Mouse (Mus musculus): ENCODE measurements at regions not wholly inside any gene's neighbourhood (a gene's known extent, or its start where the extent isn't known, plus 50 kb on each side); places are given as distances from the start of the nearest gene placed in this dataset.
"Not testable (repeated sequence)": the region's sequence is repeated elsewhere in the genome, so short reads cannot be mapped to it uniquely, and the experiment has no call there.

- Histone ChIP-seq H3K4me2 (ENCODE audit: low read depth) (no peak overlapping the region), H3K27ac (ENCODE audit: low read depth, low read length) (0 out of 2 replicates have a peak overlapping the region, but pooled peaks have one; percentile 1), H3K9ac (ENCODE audit: low read length) (no peak overlapping the region), H3K36me3 (ENCODE audit: control insufficient read depth, insufficient read depth, low read length) (no peaks in the 10 kb centered on the region), H3K4me3 (ENCODE audit: low read depth, low read length) (no peak overlapping the region), H3K27me3 (ENCODE audit: control insufficient read depth, insufficient read depth, low read length) (no peaks in the 10 kb centered on the region), H3K9me3 (ENCODE audit: control insufficient read depth, low read length) (no peaks in the 10 kb centered on the region), H3K4me1 (ENCODE audit: control insufficient read depth, insufficient read depth, low read length) (no peaks in the 10 kb centered on the region)
- ATAC-seq (ENCODE audit: insufficient read depth, low FRiP score, low TSS enrichment) (no peak), DNase-seq (ENCODE audit: low spot score) (no peak)
- WGBS = 75% methylated on average over 12 of the region's 12 CpGs
These were observed 226.0 kb downstream of the Tmem114 start for GRCm38 (mm10) chr16:8198771-8199562.

- H3K9me3 ChIP-seq (ENCODE audit: control insufficient read depth, low read length) = no peaks in the 10 kb centered on the region
- no peak overlapping the region for H3K4me3 ChIP-seq (ENCODE audit: low read depth, low read length)
- no peak overlapping the region for H3K9ac ChIP-seq (ENCODE audit: low read length)
- no peaks in the 10 kb centered on the region for H3K4me1 ChIP-seq (ENCODE audit: control insufficient read depth, insufficient read depth, low read length)
- DNase-seq (ENCODE audit: low spot score) (no peak), ATAC-seq (ENCODE audit: insufficient read depth, low FRiP score, low TSS enrichment) (no peak)
- H3K27me3 ChIP-seq (ENCODE audit: control insufficient read depth, insufficient read depth, low read length) = no peaks in the 10 kb centered on the region
- no peak overlapping the region for H3K27ac ChIP-seq (ENCODE audit: low read depth, low read length)
- 80% methylated on average over 6 of the region's 6 CpGs for WGBS
- no peak overlapping the region for H3K4me2 ChIP-seq (ENCODE audit: low read depth)
- H3K36me3 ChIP-seq (ENCODE audit: control insufficient read depth, insufficient read depth, low read length) = no peaks in the 10 kb centered on the region
These were observed 235.3 kb downstream of the Tmem114 start for GRCm38 (mm10) chr16:8189472-8190240.

DNA sequence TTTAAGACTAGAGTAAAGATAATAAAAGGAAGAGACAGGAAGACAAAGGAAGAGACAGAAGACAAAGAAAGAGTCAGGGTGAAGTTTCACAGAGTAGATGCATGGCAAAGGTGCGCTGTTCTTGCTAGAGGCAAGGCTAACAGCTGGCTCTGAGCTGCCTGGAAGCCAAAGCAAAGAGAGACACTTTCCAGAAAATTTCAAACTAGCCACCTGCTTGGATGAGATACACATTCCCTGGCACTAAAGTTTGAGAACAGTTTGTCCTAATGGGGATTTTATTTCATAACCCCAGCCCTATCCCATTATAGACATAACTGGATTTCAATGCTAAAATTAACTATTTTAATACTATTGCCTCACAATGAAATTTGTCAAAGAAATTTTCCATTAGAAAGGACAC is 235.9 kb downstream of the Tmem114 start:
- Histone ChIP-seq H3K9ac (ENCODE audit: low read length) (no peak overlapping the region), H3K4me1 (ENCODE audit: control insufficient read depth, insufficient read depth, low read length) (no peaks in the 10 kb centered on the region), H3K9me3 (ENCODE audit: control insufficient read depth, low read length) (no peaks in the 10 kb centered on the region), H3K4me2 (ENCODE audit: low read depth) (no peak overlapping the region), H3K36me3 (ENCODE audit: control insufficient read depth, insufficient read depth, low read length) (no peaks in the 10 kb centered on the region), H3K27ac (ENCODE audit: low read depth, low read length) (no peak overlapping the region), H3K4me3 (ENCODE audit: low read depth, low read length) (no peak overlapping the region), H3K27me3 (ENCODE audit: control insufficient read depth, insufficient read depth, low read length) (no peaks in the 10 kb centered on the region)
- DNase-seq (ENCODE audit: low spot score) (no peak), ATAC-seq (ENCODE audit: insufficient read depth, low FRiP score, low TSS enrichment) (no peak)
- WGBS = 70% methylated on average over 1 of the region's 1 CpGs

- WGBS = 51% methylated on average over 4 of the region's 4 CpGs
- Histone ChIP-seq H3K4me3 (ENCODE audit: low read depth, low read length) (no peak overlapping the region), H3K36me3 (ENCODE audit: control insufficient read depth, insufficient read depth, low read length) (no peaks in the 10 kb centered on the region), H3K27ac (ENCODE audit: low read depth, low read length) (no peak overlapping the region), H3K27me3 (ENCODE audit: control insufficient read depth, insufficient read depth, low read length) (no peaks in the 10 kb centered on the region), H3K4me2 (ENCODE audit: low read depth) (no peak overlapping the region), H3K9me3 (ENCODE audit: control insufficient read depth, low read length) (no peaks in the 10 kb centered on the region), H3K9ac (ENCODE audit: low read length) (no peak overlapping the region), H3K4me1 (ENCODE audit: control insufficient read depth, insufficient read depth, low read length) (no peaks in the 10 kb centered on the region)
- DNase-seq (ENCODE audit: low spot score) = no peak
- ATAC-seq (ENCODE audit: insufficient read depth, low FRiP score, low TSS enrichment) = no peak
These were observed 236.4 kb downstream of the Tmem114 start for GRCm38 (mm10) chr16:8188505-8188904.

GRCm38 (mm10) chr16:8184781-8185180 is 240.2 kb downstream of the Tmem114 start:
- no peaks in the 10 kb centered on the region for H3K27me3 ChIP-seq (ENCODE audit: control insufficient read depth, insufficient read depth, low read length)
- H3K4me2 ChIP-seq (ENCODE audit: low read depth) = no peak overlapping the region
- no peak overlapping the region for H3K27ac ChIP-seq (ENCODE audit: low read depth, low read length)
- no peak overlapping the region for H3K4me3 ChIP-seq (ENCODE audit: low read depth, low read length)
- ATAC-seq (ENCODE audit: insufficient read depth, low FRiP score, low TSS enrichment) (no peak), DNase-seq (ENCODE audit: low spot score) (no peak)
- H3K4me1 ChIP-seq (ENCODE audit: control insufficient read depth, insufficient read depth, low read length) = no peaks in the 10 kb centered on the region
- 88% methylated on average over 6 of the region's 6 CpGs for WGBS
- no peak overlapping the region for H3K9ac ChIP-seq (ENCODE audit: low read length)
- H3K9me3 ChIP-seq (ENCODE audit: control insufficient read depth, low read length) = no peaks in the 10 kb centered on the region
- H3K36me3 ChIP-seq (ENCODE audit: control insufficient read depth, insufficient read depth, low read length) = no peaks in the 10 kb centered on the region

DNA sequence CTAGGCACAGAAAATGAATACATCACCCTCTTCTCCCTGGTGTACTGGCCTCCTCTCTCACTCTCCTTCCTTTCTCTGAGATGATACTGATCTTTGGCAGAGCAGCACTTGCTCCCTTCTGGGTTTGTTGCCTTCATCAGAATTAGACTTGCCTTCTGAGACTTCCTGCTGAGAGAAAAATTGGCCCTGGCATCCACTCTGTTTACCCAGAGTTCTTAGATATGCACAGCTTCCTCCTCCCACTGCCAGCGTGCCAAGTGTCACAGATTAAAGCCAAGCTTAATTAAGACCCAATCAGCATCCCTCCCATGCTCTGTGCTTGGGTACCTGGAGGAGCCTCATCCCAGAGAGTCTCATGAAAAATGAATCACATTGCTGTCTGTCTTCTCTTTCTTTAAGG is 246.0 kb downstream of the Tmem114 start:
- Histone ChIP-seq H3K36me3 (ENCODE audit: control insufficient read depth, insufficient read depth, low read length) (no peaks in the 10 kb centered on the region), H3K4me2 (ENCODE audit: low read depth) (no peak overlapping the region), H3K27ac (ENCODE audit: low read depth, low read length) (no peak overlapping the region), H3K9ac (ENCODE audit: low read length) (no peak overlapping the region), H3K4me3 (ENCODE audit: low read depth, low read length) (no peak overlapping the region), H3K9me3 (ENCODE audit: control insufficient read depth, low read length) (no peaks in the 10 kb centered on the region), H3K4me1 (ENCODE audit: control insufficient read depth, insufficient read depth, low read length) (no peaks in the 10 kb centered on the region), H3K27me3 (ENCODE audit: control insufficient read depth, insufficient read depth, low read length) (no peaks in the 10 kb centered on the region)
- DNase-seq (ENCODE audit: low spot score) (no peak), ATAC-seq (ENCODE audit: insufficient read depth, low FRiP score, low TSS enrichment) (no peak)
- 39% methylated on average over 1 of the region's 1 CpGs for WGBS

GRCm38 (mm10) chr16:8177226-8177625 is 247.7 kb downstream of the Tmem114 start:
- DNase-seq (ENCODE audit: low spot score); H3K9me3 ChIP-seq (ENCODE audit: control insufficient read depth, low read length); H3K36me3 ChIP-seq (ENCODE audit: control insufficient read depth, insufficient read depth, low read length); H3K27me3 ChIP-seq (ENCODE audit: control insufficient read depth, insufficient read depth, low read length); H3K27ac ChIP-seq (ENCODE audit: low read depth, low read length); ATAC-seq (ENCODE audit: insufficient read depth, low FRiP score, low TSS enrichment); H3K9ac ChIP-seq (ENCODE audit: low read length); H3K4me3 ChIP-seq (ENCODE audit: low read depth, low read length); H3K4me2 ChIP-seq (ENCODE audit: low read depth); H3K4me1 ChIP-seq (ENCODE audit: control insufficient read depth, insufficient read depth, low read length): not testable (repeated sequence)
- WGBS = 86% methylated on average over 7 of the region's 7 CpGs

- no peaks in the 10 kb centered on the region for H3K9me3 ChIP-seq (ENCODE audit: control insufficient read depth, low read length)
- ATAC-seq (ENCODE audit: insufficient read depth, low FRiP score, low TSS enrichment) (no peak), DNase-seq (ENCODE audit: low spot score) (no peak)
- H3K4me1 ChIP-seq (ENCODE audit: control insufficient read depth, insufficient read depth, low read length) = no peaks in the 10 kb centered on the region
- H3K4me2 ChIP-seq (ENCODE audit: low read depth) = no peak overlapping the region
- no peak overlapping the region for H3K4me3 ChIP-seq (ENCODE audit: low read depth, low read length)
- no peak overlapping the region for H3K9ac ChIP-seq (ENCODE audit: low read length)
- no peak overlapping the region for H3K27ac ChIP-seq (ENCODE audit: low read depth, low read length)
- 70% methylated on average over 6 of the region's 6 CpGs for WGBS
- H3K27me3 ChIP-seq (ENCODE audit: control insufficient read depth, insufficient read depth, low read length) = no peaks in the 10 kb centered on the region
- no peaks in the 10 kb centered on the region for H3K36me3 ChIP-seq (ENCODE audit: control insufficient read depth, insufficient read depth, low read length)
These were observed 248.8 kb downstream of the Tmem114 start for GRCm38 (mm10) chr16:8176126-8176525.

Data from neural tube, embryonic 11.5 days (tissue).